Mouse (Mus musculus) hindlimb bud, embryonic 11.5 days (tissue): ENCODE measurements around the gene Ano5.

Source experiments
- DNase-seq: peaks from one replicate; pipeline ENCODE4 v3.0.0-alpha.2; 2012; ENCODE audit warnings: low read depth, low spot score; ENCODE audit errors: extremely low spot score

Ano5 gene

DNA sequence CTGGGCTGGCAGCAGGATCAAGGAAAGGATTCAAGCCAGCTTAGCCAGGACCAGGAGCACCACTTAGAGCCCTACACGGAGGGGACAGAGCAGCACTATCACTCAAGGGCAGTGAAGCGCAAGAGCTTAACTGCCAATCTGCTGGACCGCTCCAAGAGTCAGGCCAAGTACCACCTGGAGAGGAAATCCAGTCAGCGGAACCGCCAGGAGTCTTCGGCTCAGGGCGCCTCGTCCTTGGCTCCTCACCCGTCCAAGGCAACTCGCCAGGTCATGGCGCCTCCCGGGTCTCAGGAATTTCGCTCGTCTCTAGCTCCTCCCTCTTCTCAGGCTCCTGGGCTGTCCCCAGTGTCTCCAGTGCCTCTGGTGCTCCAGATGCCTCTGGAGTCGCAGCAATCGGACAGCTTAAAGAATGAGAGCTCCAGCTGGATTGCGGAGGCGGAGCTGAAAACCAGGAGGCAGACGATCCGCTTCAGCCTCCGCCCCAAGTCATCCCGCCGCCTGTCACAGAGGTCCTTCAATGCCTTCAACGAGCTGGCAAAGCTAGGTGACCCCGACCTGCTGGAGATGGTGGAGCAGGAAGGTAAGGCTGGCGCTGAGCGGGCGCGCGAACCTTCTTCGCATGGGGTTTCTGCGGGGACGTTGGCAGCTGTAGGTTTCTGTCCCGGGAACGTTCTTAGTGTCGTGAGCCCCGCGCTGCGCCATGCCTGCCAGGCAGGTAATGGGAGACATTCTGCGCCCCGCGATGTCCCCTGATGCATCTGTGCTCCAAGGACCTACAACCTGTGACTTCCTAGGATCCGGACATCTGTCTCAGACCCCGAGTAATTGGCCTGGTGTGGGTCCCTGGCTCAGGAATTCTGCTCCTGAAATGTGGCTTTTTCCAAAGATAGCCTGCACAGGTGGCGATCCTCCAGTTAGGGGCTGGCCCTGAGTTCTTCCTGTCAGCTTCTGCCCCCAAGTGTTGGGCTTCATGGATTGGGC lies at the start of gene Ano5:
Gene Ano5, plus strand, starts transcription at position 359 of the 981 bp plus-strand sequence.
- no peak for DNase-seq

DNA sequence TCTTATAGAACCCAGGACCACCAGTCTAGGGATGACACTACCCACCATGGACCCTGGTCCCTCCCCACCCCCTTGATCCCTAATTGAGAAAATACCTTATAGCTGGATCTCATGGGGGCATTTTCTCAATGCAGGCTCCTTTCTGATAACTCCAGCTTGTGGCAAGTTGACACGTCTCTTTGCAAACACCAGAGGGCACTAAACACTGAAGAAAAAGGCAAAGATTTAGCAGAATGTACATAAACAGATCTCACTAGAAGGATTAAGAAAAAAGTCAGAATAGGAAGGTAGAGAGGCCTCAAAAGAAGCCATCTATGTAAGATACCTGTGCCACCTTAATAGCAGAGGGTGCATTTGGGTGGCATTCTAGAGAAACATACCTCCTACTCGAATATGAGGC lies 11.4 kb upstream of the Ano5 start:
- DNase-seq, result no peak

DNA sequence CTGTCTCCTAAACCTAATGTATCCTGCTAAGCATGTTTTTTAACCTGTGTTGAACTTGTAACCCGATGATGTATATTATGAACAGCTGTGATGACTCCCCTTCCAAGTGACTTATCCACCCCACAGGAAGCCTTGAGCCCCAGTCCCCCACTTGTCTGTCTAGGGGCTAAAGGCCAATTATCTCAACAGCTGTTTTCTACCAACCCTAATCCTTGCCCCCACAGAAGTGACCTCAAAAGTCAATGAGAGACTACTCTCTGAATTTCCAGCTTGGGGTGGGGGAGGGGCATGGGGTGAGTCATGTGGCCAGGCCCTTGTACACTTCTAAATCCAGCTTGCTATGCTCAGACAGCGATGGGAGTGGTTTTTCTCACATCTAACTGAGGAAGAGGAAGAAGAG lies 6.9 kb upstream of the Ano5 start:
- DNase-seq, result no peak

DNA sequence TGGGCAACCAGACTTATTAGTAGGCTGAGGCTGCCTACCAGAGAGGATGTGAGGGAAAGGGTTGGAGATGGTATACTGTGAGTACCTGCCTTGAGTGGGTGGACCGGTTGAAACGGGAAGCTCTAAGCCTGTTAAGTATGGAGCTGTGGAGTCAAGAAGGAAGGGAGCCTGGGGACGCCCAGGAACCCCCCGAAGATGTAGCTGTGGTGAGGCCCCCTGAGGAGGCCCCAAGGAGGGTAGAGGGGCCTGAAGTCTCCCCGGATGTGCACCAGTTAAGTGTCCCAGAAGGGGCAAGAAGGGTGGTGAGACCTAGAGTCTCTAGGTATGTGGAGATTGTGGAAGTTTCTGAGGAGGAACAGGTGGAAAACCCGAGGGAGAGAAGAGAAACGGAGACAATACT lies 682 bp upstream of the Ano5 start:
- DNase-seq, result no peak

DNA sequence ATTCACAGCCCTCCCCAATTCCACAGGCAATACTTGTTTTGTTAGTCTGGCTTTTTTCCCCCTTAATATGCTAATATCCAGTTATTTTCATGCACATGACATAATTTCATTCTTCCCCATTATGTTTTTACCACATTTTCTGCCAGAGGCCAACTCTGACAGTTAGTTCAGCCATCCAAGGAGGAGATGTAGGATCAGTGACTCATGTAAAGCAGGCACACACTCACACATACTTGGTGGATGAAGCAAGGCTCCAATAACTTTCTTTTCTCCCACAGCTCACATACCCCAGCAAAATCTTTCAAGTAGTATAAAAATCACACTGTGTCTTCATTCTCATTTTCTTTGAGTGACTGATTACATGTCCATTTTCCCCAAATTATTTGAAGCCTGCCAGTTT lies 28.5 kb downstream of the Ano5 start:
- DNase-seq, result no peak

DNA sequence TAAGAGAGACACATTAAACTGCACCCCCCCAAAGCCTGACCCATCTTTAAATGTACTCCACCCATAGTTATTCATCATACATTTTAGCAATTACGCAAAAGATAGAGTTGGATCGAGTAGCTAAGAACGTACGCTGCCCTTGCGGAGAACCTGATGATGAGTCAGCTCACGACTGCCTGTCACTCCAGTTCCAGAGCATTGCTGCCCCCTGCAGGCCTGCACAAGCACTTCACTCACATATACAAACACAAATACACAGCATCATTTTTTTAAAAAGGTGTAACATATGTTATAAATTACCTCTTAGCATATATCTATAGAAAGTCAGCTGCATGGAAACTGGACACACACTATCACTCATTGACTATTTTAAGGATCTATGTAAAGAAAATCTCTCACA lies 29.9 kb downstream of the Ano5 start:
- DNase-seq, result no peak

DNA sequence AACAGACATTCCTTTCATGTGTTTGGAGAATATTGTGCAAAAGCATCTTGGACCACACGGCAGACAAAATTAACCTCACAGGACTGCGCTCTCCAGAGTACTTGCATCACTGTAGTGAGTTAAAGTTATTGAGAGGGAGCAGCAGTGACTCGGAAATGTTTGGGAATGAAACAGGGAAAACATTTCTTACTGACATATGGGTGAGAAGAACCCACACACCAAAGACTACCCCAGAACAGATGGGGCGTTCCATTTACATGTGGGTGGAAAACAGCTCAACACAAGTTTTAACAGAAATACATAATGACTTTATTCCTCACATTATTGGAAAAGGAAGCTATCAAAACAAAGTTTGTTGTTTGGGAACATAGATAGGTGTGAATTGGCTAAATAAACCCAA lies 89.2 kb downstream of the Ano5 start:
- DNase-seq, result no peak

DNA sequence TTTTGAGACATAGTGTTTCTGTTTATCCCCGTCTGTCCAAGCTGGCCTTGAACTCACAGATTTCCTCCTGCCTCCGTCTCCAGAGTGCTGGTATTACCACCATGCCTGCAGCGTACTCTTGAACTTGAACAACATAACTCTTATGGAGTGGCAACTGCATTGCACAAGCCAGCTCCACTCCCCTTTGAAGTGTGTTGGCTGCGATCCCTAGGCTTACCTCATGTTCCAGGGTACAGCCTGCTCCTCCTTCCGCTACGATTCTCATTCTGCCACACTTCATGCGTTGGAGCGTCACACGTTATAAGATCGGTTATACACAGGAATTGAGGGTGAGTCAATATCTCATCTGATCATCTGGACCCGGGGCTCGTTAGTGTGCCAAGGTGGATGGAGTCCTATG lies 92.9 kb downstream of the Ano5 start:
- DNase-seq, result no peak

DNA sequence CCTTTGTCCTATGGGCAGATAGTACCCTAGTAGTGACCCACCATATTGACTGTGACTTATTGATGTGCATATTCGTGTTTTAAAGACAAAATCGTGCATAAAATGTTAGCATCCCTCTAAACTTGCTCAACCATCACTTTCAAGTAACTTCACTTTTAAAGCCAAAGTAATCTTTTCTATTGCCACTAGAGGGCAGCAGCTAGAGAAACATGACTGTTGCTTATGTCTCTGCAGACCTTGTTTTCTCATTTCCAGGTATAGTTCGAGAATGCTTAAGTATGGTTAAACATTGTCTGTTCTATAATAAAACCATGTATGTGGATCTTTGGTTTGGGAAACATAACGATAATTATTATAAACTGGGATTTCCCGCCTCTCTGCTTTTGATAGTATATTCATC lies 103.6 kb downstream of the Ano5 start:
- DNase-seq, result no peak

DNA sequence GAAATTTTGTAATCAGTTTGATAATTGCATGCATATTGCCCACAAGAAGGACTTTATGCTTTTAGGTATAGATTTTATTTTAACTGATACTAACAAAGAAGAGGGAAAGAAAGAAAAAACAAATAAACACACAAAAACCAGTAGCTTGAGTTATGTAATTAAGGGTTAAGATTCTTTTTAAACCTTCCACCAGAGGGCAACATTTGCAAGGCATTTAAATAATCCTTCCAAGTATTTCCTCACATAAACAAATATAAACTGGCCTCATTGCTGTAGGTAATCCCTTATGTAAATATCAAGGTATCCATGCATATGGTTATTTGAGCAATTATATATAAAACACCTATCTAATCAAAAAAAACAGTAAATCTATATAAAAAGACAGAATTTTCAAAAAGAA lies 107.1 kb downstream of the Ano5 start:
- DNase-seq, result no peak

DNA sequence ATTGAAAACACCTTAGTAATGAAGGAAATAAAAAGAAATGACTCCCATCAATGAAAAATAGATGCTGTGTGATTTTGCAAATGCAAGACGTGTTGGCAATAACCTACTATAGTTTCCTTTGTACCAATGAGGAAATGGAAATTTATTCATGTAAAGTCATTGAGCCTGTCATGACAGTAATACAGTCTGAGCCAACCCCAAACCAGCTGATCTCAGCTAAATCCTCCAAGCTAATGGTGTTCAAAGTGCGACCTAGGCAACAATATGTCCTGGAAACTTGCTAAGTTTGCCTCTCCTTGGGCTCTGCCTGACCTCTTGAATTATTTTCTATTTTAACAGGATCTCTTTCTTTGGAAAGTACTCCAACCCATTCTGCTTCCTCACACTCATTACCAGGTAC lies 107.6 kb downstream of the Ano5 start:
- DNase-seq, result no peak

DNA sequence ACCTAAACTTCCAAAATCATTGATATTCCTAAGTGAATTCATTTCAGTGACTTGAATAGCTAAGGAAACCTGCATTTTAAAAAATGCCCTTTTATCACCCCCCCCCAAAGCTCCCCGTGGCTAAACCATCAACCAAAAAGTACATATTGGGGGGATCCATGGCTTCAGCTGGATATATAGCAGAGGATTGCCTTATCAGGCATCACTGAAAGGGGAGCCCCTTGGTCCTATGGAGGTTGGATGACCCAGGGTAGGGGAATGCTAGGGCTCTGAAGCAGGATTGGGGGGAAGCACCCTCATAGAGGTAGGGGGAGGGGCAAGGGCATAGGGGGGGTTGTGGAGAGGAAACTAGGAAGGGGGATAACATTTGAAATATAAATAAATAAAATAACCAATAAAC lies 109.1 kb downstream of the Ano5 start:
- no peak for DNase-seq

DNA sequence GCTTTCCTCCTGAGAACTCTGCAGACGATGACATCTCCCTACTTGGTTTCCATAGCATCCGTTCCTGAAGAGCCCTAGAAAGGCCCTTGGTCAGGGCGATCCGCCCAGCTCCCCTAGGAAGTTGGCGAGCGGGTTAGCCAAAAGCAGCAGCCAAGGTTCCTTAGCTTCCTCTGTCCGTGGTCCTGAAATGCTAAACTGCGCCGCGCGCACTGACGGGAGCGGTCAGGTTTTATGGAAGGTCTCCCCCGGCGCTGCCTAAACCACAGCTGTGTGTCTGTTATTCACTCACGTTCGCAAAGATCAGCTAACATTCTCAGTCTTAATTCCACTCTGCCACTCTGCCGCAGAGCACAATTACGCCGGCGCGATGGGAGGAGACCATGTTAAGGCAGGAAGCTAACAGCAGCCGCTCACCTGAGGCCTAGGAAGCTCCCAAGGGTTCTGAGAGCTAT lies 110.9 kb downstream of the Ano5 start, which contains the start of gene Slc17a6:
Gene Slc17a6, plus strand, starts transcription at position 313 of the 452 bp plus-strand sequence.
- DNase-seq, result no peak

DNA sequence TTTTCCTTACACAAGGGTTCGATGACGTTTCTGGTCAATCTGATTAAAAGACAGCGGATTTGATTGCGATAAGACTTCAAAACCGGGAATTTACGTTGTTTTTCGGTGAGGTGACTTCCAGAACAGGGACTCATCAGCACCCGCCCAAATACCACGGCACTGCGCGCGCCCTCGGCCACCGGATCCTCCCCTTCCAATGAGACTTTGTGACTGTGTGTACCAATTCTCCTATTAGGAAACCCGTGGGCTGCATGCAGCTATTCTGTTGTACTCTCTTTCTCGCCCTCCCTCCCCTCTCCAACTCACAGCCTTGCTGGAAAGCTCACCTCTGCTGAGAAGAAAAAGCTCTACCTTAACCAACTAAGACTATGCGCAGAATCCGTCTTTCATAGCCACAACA lies 111.4 kb downstream of the Ano5 start:
- DNase-seq, result no peak

DNA sequence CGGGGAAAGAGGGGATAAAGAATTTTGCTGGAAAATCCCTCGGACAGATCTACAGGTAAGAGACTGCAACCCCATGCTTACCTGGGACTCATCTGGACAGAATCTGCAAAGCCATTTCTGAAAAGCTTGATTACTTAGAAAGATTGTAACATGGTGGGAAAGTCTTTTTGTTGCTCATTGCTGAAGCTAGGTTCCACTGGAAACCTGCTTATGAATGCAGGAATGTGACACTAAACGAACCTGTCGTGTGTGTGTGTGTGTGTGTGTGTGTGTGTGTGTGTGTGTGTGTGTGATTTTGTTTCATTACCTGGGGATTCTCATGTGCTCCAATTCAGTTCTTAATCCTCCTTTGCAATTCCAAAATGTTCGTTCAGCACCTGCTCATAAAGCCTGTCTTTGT lies 111.8 kb downstream of the Ano5 start:
- no peak for DNase-seq

DNA sequence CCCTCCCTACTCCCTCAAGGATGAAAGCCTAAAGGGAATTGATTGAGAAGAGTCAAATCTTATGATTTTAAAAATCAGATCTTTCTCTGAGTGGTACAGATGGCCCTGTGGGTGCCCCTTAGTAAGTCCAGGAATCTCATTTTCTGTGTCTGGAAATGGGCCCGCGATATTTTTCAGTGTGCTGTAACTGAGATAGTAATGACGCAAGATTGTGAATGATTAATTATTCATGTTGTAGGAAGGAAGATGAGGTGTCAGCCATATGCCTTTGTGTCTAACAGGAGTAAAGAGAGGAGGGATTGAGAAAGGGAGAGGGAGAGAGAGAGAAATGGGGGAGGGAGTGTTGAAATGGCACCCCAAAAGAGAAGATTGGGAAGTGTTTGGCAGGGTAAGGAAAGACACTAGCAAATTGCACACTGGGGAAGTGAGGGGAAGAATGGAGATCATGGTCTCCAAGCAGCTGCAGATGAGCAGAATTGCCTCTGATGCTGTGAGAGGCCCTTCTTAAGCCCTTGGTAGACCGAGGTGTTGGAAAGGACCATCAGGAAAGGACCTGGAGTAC lies 113.6 kb downstream of the Ano5 start:
- DNase-seq, result no peak

DNA sequence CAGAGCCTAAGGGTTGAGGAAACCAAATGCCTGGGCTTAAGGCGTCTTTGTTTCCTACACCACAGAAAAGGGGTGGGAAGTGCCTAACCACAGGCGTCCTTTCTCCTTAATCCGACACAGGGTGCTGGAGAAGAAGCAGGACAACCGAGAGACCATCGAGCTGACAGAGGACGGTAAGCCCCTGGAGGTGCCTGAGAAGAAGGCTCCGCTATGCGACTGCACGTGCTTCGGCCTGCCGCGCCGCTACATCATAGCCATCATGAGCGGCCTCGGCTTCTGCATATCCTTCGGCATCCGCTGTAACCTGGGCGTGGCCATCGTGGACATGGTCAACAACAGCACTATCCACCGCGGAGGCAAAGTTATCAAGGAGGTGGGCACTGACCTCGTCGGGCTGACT lies 114.3 kb downstream of the Ano5 start:
- DNase-seq, result no peak

DNA sequence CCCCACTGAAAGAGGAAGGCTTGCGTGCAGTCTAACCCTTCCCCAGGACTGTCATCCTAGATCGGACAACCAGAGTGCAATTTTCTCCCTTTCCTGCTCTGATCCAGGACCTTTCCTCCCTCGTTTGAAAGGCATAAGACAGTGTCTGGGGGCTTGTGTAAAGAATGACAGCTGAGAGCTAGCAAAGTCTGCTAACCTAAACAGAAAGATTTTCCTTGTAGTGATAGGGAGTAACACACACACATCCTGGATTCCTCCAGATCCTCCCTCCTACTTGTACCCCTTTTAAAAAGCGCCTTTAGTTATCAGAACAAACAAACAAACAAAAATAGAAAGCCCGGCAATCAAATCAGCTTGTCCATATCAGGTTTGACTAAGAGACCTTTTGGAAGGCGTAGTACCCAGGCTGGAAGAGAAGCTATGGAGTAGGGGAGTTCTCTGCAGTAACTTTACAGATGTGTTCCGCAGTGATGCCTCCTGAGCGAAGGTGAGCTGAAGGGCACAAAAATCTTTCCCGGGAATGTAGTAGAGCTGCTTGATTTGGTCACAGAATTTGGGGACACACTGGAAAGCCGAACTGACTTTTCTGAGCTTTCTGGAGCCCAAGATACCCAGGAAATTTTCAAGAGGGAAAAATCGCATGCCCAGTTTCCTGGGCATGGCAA lies 114.9 kb downstream of the Ano5 start:
- DNase-seq, result no peak

DNA sequence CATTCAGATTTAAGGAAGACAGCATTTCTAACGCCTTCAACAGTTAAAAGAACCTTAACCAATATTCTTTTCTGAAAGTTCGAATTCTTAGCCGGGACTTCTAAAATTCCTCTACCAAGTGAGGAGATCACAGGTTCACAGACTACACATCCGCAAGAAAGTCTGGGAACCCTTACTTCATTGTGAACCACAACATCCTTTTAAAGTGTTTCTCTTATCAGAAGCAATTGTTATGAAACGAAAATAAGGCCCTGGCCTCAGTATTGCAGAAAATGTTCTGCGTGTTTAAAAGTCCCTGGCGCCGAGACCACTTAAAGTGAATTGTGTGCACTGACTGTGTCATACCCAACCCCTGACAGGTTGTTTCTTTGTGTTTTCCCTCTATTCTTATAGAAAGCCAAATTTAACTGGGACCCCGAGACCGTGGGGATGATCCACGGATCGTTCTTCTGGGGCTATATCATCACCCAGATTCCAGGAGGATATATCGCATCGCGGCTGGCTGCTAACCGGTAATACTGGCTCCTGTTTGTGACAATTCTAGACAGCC lies 115.7 kb downstream of the Ano5 start:
- DNase-seq, result no peak

DNA sequence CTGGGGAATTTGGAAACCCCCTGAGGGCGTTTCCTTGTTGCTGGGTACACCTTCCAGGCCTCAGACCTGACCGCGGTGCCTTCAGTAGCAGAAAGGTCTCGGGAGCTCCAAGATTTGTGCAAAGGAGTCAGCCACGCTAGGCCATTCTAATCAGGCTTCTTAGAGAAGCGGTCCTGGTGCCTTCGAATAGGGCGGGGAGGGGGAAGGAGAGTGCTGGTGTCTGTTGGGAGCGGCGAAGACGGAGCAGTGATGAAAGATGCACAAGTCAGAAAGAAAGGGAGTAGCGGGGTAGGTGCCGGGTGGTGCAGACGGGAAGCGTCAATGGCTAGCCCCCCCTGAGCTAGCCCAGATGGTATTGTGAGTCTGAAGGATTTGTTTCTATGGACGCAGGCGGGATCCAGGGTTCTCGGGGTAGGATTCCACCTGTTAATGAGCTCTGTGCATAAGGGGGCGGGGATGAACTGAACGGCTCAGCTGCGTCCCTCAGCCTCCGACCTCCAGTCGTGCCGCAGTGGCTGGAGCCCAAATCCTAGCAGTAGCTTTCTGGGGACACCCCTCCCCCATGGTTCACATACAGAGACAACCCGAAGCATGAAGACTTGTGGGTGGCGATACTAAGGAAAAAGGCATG lies 116.3 kb downstream of the Ano5 start:
- DNase-seq, result no peak

DNA sequence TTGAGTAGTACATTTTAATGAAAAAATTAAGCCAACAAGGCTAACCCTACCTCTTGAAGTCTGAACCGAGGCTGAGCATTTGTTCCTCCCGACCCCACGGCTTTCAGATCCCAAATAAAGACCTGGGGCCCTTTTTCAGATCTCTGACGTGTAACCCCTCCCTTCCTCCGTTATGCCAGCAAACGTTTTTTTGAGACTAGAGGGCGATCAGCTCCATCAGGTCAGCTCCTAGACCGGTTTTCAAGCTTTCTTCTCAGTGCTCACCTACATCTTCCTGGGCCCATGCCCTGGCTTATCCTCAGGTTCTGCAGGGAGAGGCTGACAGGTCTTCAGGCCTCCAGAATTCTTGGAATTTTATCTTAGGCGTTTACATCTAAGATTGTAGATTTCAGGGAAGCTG lies 116.8 kb downstream of the Ano5 start:
- DNase-seq, result no peak
